Mouse (Mus musculus) intestine, embryonic 14.5 days (tissue): Measurements from ENCODE around the gene Lypd6. TPM values are rescaled to one million over a fixed set of nuclear protein-coding genes. Genes with fewer than 3 reads are reported as not detected.

Experiments used
- ATAC-seq: fragments of 200-750 bp; cut with Nextera tagmentation; replicated peaks from 2 replicates; pipeline ENCODE4 v1.8.0; 2017; ENCODE audit warnings: low read depth, moderate number of reproducible peaks, moderate TSS enrichment, moderate library complexity; ENCODE audit not compliant: low FRiP score, low TSS enrichment
- DNase-seq: peaks from one replicate; pipeline ENCODE4 v3.0.0-alpha.2; 2018; ENCODE audit warnings: low spot score
- H3K27ac ChIP-seq: fragments of 300-500 bp; sonication (generic); 2 replicates; pipeline ENCODE4 v1.5.1; 2014; ENCODE audit warnings: low read depth, mild to moderate bottlenecking, control low read depth
- H3K27me3 ChIP-seq: fragments of 300-500 bp; sonication (generic); replicated peaks from 2 replicates; pipeline ENCODE4 v1.6.1; 2014; ENCODE audit warnings: low read length, control low read depth; ENCODE audit not compliant: control insufficient read depth, insufficient read depth
- H3K36me3 ChIP-seq: fragments of 300-500 bp; sonication (generic); 2 replicates; pipeline ENCODE4 v1.6.1; 2014; ENCODE audit warnings: low read length, control low read depth; ENCODE audit not compliant: control insufficient read depth, insufficient read depth
- H3K4me1 ChIP-seq: fragments of 300-500 bp; sonication (generic); replicated peaks from 2 replicates; pipeline ENCODE4 v1.6.1; 2014; ENCODE audit warnings: low read length, control low read depth, mixed read lengths; ENCODE audit not compliant: control insufficient read depth, insufficient read depth
- H3K4me2 ChIP-seq: fragments of 300-500 bp; sonication (generic); 2 replicates; pipeline ENCODE4 v1.6.1; 2014; ENCODE audit warnings: low read length
- H3K4me3 ChIP-seq: fragments of 300-500 bp; sonication (generic); 2 replicates; pipeline ENCODE4 v1.5.1; 2014; ENCODE audit warnings: low read depth, low read length, control low read depth, mixed read lengths
- H3K9ac ChIP-seq: fragments of 300-500 bp; sonication (generic); 2 replicates; pipeline ENCODE4 v1.6.1; 2014; ENCODE audit warnings: mild to moderate bottlenecking, low read length
- H3K9me3 ChIP-seq: fragments of 300-500 bp; sonication (generic); 2 replicates; pipeline ENCODE4 v1.6.1; 2016; ENCODE audit warnings: low read length, control low read depth; ENCODE audit not compliant: control insufficient read depth
- WGBS: fragments of 180-500 bp; shearing (Covaris S2); extraction: QIAGEN DNeasy Blood & Tissue Kit; methylation state at CpG from one replicate; pipeline ENCODE4 v1.1.7; 2014; 5-methylcytosine and 5-hydroxymethylcytosine counted together
- polyA plus RNA-seq: library from polyadenylated mRNA; unstranded; fragments of >200 nt; fragmentation: Nextera tagmentation; extraction: Ambion mirVana; gene quantifications from 2 replicates; pipeline ENCODE4 v1.2.1, GENCODE M21; 2014

Lypd6 gene
- polyA plus RNA-seq, 1 experiment from 2014 or later, result 17.7 TPM

DNA sequence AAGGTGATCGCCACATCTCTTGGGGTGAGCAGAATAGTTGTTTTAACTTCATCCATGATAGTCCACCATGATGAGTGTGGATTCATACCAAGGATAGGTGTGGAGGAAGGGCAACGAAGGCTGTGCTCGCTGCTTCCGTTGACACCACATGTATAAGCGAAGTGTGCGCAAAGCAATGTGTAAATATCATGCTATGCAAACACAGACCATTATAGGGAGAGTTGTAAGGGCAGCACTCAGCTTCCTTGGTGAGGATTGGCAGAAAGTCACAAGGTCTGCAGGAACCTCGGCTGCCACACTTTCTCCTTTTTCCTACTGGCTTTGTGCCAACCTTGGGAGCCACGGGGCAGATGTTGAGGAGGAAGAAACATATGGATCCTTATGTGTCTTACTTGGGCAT lies 97.4 kb downstream of the Lypd6 start:
- H3K4me1 ChIP-seq, result no peaks in the 10 kb centered on the region
- no peak overlapping the region for H3K9ac ChIP-seq
- 73% methylated on average over 8 of the region's 8 CpGs for WGBS
- H3K27me3 ChIP-seq, result no peaks in the 10 kb centered on the region
- H3K27ac ChIP-seq, result no peak overlapping the region
- H3K4me2 ChIP-seq, result no peak overlapping the region
- ATAC-seq (no peak), DNase-seq (no peak)
- no peak overlapping the region for H3K4me3 ChIP-seq
- no peaks in the 10 kb centered on the region for H3K9me3 ChIP-seq
- no peaks in the 10 kb centered on the region for H3K36me3 ChIP-seq

DNA sequence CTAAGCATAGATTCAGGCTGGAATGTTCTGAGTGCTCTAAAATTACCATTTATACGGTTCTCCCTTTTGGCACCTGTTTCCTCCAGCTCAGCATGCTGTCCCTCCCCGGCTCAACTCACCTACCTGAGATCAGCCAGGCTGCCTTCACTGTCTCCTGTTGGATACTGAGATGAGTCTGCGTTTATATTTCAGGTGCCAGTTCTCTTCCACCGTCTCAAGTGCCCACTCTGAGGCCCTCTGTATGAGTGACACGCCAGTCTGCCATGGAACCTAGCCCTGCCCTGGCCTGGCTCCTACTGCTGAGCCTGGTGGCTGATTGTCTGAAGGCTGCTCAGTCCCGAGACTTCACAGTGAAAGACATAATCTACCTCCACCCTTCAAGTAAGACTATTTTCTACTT lies 99.0 kb downstream of the Lypd6 start:
- Histone ChIP-seq H3K4me2 (no peak overlapping the region), H3K36me3 (no peaks in the 10 kb centered on the region), H3K4me1 (no peaks in the 10 kb centered on the region), H3K9me3 (no peaks in the 10 kb centered on the region), H3K4me3 (no peak overlapping the region), H3K9ac (no peak overlapping the region), H3K27ac (no peak overlapping the region), H3K27me3 (no peaks in the 10 kb centered on the region)
- 51% methylated on average over 6 of the region's 6 CpGs for WGBS
- ATAC-seq, result no peak
- DNase-seq, result no peak

DNA sequence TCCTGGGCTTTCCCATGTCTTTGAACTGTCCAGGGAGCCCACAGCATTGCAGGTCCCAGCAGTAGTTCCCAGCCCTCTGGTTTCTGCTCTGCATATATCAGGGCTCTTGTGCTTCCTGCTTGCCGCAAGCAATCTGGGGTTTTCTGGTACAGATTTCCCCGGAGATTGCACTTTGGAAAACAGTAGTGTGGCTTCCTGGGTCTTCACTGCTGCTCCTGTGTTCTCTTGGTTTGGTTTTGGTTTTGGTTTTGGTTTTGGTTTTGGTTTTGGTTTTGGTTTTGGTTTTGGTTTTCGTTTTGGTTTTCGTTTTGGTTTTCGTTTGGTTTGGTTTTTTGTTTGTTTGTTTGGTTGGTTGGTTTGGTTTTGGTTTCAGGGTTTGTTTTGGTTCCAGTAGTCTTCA lies 99.9 kb downstream of the Lypd6 start:
- no peak for DNase-seq
- Histone ChIP-seq H3K36me3 (no peaks in the 10 kb centered on the region), H3K4me3 (no peak overlapping the region), H3K4me2 (no peak overlapping the region), H3K4me1 (no peaks in the 10 kb centered on the region), H3K27me3 (no peaks in the 10 kb centered on the region), H3K9me3 (no peaks in the 10 kb centered on the region), H3K9ac (no peak overlapping the region), H3K27ac (no peak overlapping the region)
- no peak for ATAC-seq
- WGBS, result 55% methylated on average over 5 of the region's 5 CpGs

DNA sequence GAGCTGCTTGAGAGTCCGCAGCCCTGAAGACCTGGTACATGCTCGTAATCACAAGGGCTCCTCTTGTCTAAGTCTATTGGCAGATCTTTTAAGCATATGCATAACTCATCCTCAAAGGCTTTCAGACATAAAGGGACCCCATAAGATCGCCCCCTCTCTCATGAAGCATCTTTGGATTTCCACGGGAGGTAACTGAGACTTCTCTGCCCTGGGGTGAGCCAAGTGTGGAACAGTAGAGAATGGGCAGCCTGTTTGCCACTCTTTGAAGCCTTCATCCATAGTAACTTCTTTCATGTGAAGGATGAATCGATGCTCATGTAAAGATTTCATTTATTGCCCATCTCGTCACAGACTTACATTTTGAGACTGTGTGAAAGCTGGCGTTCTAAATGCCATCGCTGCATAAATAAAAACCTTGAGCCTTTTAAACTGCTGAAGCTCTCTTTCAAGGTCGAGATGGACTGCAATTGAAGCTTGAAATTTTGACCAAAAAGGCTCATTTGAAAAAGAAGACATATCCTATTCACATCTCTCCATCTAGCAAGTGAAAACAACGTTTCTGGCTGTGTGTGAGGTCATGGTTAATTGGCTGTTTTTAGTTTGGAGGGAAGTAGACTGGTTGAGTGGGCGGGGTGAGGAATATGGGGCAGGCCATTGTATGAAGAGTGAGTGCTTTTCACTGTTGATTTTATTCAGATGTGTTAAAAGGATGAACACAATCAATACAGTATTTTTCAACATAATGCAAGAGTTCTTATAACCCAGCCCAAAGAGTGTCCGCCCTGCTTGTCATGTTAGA lies 107.7 kb downstream of the Lypd6 start:
- no peak overlapping the region for H3K27ac ChIP-seq
- 86% methylated on average over 12 of the region's 12 CpGs for WGBS
- no peak overlapping the region for H3K9ac ChIP-seq
- no peak overlapping the region for H3K4me2 ChIP-seq
- no peak for ATAC-seq
- DNase-seq, result no peak
- H3K9me3 ChIP-seq, result no peaks in the 10 kb centered on the region
- no peak overlapping the region for H3K4me3 ChIP-seq
- peaks cover 10% of the 10 kb centered on the region for H3K4me1 ChIP-seq
- H3K36me3 ChIP-seq, result no peaks in the 10 kb centered on the region
- H3K27me3 ChIP-seq, result no peaks in the 10 kb centered on the region

DNA sequence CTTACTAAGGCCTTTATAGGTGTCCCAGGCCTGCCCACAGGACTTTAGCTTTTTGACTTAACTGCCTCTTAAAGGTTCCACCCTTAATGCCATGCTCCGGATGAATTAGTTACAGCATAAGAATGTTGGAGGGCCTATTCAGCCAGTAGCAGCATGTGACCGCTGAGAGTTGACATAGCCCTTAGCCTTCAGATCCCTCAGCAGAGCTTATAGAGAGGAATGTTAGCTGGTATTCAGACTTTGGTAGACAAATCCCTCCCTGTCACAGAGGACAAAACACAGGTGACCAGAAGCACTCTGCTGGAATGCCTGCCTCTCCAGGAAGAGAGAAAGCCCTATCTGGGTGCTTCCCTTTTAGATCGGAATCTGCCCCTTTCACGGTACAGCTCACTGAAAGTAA lies 109.5 kb downstream of the Lypd6 start:
- no peak overlapping the region for H3K4me3 ChIP-seq
- H3K4me1 ChIP-seq, result peaks cover 10% of the 10 kb centered on the region
- H3K36me3 ChIP-seq, result no peaks in the 10 kb centered on the region
- WGBS, result 23% methylated on average over 4 of the region's 4 CpGs
- no peaks in the 10 kb centered on the region for H3K9me3 ChIP-seq
- no peak overlapping the region for H3K4me2 ChIP-seq
- ATAC-seq, result no peak
- 0 out of 2 replicates have a peak overlapping the region, but pooled peaks have one; percentile 13 for H3K9ac ChIP-seq
- no peaks in the 10 kb centered on the region for H3K27me3 ChIP-seq
- DNase-seq, result peak; percentile 58
- H3K27ac ChIP-seq, result no peak overlapping the region

DNA sequence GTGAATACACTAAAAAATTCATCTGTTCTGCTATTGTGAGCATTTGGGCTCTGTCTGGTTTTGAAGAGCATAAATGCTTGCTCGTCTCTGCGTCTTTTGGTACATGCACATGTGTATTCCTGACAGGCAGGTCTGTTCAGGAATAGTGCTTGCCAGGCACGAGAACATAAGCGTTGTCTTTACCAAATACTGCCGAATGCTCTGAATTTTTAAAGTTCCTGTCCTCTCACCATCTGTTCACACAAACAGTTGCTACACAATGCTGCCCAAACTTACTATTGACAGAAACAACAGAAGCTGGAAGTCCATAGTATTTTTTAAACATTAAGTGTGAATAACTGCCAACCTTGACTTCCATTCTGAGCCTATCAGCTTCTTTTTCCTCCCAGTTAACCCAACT lies 112.9 kb downstream of the Lypd6 start:
- Histone ChIP-seq H3K4me3 (no peak overlapping the region), H3K9me3 (no peaks in the 10 kb centered on the region), H3K9ac (no peak overlapping the region), H3K27ac (no peak overlapping the region), H3K4me1 (peaks cover 10% of the 10 kb centered on the region), H3K4me2 (no peak overlapping the region), H3K36me3 (no peaks in the 10 kb centered on the region), H3K27me3 (no peaks in the 10 kb centered on the region)
- WGBS, result 79% methylated on average over 5 of the region's 5 CpGs
- ATAC-seq, result no peak
- no peak for DNase-seq

DNA sequence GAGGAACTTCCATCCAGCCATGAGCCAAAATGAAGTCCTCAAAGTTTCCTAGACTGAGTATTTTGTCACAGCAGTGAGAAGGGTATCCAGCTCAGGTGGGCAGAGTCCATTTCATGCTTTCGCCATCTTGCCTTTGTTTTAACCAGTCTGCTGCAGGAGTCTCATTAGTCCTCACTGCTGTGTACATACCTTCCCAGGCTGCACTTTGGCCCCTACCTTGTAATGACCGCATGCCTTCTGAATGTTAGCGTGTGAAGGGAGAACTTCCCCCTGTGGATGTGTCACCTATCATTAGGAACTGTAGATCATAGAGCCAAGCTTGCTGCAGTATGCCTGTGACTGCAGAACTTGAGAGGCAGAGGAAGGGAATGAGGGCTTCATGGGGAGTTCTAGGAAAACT lies 114.2 kb downstream of the Lypd6 start:
- Histone ChIP-seq H3K4me2 (no peak overlapping the region), H3K4me1 (peaks cover 8% of the 10 kb centered on the region), H3K27ac (no peak overlapping the region), H3K27me3 (no peaks in the 10 kb centered on the region), H3K36me3 (no peaks in the 10 kb centered on the region), H3K4me3 (no peak overlapping the region), H3K9me3 (no peaks in the 10 kb centered on the region), H3K9ac (no peak overlapping the region)
- peak; percentile 83 for ATAC-seq
- 75% methylated on average over 3 of the region's 3 CpGs for WGBS
- DNase-seq, result no peak

DNA sequence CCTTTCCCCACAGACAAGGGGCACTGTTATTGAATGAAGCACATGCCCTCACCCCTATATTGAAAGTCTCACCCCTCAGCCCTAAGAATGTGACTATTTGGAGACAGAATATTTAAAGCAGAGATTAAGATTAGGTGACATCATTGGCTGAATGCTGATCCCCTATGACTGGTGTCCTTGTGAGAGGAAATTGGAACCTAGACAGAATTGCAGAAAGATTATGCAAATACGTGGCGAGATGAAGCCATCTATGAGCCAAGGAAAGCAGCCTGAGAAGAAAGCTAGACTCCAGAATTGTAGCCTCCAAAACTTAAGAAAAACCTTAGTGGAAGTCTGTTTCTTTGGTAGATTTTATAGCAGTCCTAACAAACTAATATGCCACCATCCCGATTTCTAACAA lies 115.1 kb downstream of the Lypd6 start:
- H3K27ac ChIP-seq, result no peak overlapping the region
- no peaks in the 10 kb centered on the region for H3K27me3 ChIP-seq
- ATAC-seq, result no peak
- H3K9ac ChIP-seq, result no peak overlapping the region
- no peak overlapping the region for H3K4me2 ChIP-seq
- H3K36me3 ChIP-seq, result no peaks in the 10 kb centered on the region
- no peaks in the 10 kb centered on the region for H3K4me1 ChIP-seq
- no peak for DNase-seq
- no peaks in the 10 kb centered on the region for H3K9me3 ChIP-seq
- no peak overlapping the region for H3K4me3 ChIP-seq
- WGBS, result 93% methylated on average over 3 of the region's 3 CpGs
